8 mouse cellular contexts compared by ENCODE assay signal in genomic region chr5:124899945-124900631, GRCm38 (mm10). TPM values are rescaled to one million over a fixed set of nuclear protein-coding genes. Genes with fewer than 3 reads are reported as not detected.
DNase-seq lines count a peak whose midpoint lies in the region; ATAC-seq lines count a peak whose summit lies in the region.

No protein-coding gene starts in this region.

- 26% methylated on average over 20 of the region's 20 CpGs for WGBS in forebrain, embryonic 15.5 days
- WGBS in neural tube, embryonic 15.5 days, result 20% methylated on average over 20 of the region's 20 CpGs

- H3K9me3 ChIP-seq in forebrain, embryonic 15.5 days, result no peaks in the 10 kb centered on the region
- H3K9me3 ChIP-seq in neural tube, embryonic 15.5 days (replicated peaks), result no peaks in the 10 kb centered on the region

- peaks cover 25% of the 10 kb centered on the region for H3K4me1 ChIP-seq in forebrain, embryonic 15.5 days
- H3K4me1 ChIP-seq in neural tube, embryonic 15.5 days, result peaks cover 14% of the 10 kb centered on the region

- peak overlapping the region; percentile 11; the same call in 1 of the 2 replicates for H3K9ac ChIP-seq in forebrain, embryonic 15.5 days (replicated peaks)
- peak overlapping the region; percentile 26 for H3K9ac ChIP-seq in neural tube, embryonic 15.5 days (replicated peaks)

- H3K4me2 ChIP-seq in forebrain, embryonic 15.5 days (replicated peaks), result peak overlapping the region; percentile 34
- H3K4me2 ChIP-seq in neural tube, embryonic 15.5 days, result peak overlapping the region; percentile 56

- peak overlapping the region; percentile 47 for H3K27ac ChIP-seq in forebrain, embryonic 15.5 days (replicated peaks)
- peak overlapping the region; percentile 51 for H3K27ac ChIP-seq in neural tube, embryonic 15.5 days (replicated peaks)

- ATAC-seq in forebrain, embryonic 15.5 days (replicated peaks), result peak; percentile 68
- peak; percentile 62; the same call in 1 of the 2 replicates for ATAC-seq in neural tube, embryonic 15.5 days (ENCODE audit: low FRiP score)

- no peaks in the 10 kb centered on the region for H3K36me3 ChIP-seq in forebrain, embryonic 15.5 days
- H3K36me3 ChIP-seq in neural tube, embryonic 15.5 days, result no peaks in the 10 kb centered on the region

- DNase-seq in ES-CJ7 (ENCODE audit: low read depth, low spot score), result peak; percentile 71
- DNase-seq in c-Kit-positive CD71-positive TER-119-positive erythroid progenitor cells, embryonic 14.5 days (ENCODE audit: low spot score), result peak; percentile 66
- peak; percentile 63 for DNase-seq in heart, postnatal 25 days (ENCODE audit: low spot score)
- peak; percentile 88 for DNase-seq in layer of hippocampus, adult 11-12 months (ENCODE audit: low spot score)
- DNase-seq in lung, adult 18-20 months, result peak; percentile 87 to 92
- DNase-seq in testis, postnatal 10 days (ENCODE audit: low spot score), result peak; percentile 94

- intact Hi-C loops in heart, postnatal 25 days (cut with DNase I), result loop anchor here (2.0 kb wide), 3 partner anchors 207 to 469 kb away; no protein-coding TSS in a partner anchor

- H3K27me3 ChIP-seq in forebrain, embryonic 15.5 days, result no peaks in the 10 kb centered on the region
- H3K27me3 ChIP-seq in neural tube, embryonic 15.5 days (replicated peaks), result no peaks in the 10 kb centered on the region

- peak overlapping the region; percentile 14; the same call in 1 of the 2 replicates for H3K4me3 ChIP-seq in forebrain, embryonic 15.5 days
- 0 out of 2 replicates have a peak overlapping the region, but pooled peaks have one; percentile 8 for H3K4me3 ChIP-seq in neural tube, embryonic 15.5 days (replicated peaks)

RNA-seq across cellular contexts. Expression of gene Zfp664, which starts 37.6 kb away (rescaled TPM):
- 122 and 129 TPM in 2 replicates for polyA plus RNA-seq in forebrain, embryonic 15.5 days (2015; fragmentation: Nextera tagmentation; extraction: Ambion mirVana)
- 10 to 100 TPM; 39.2 to 46.1 TPM for total RNA-seq in heart, postnatal 25 days (2021)
- polyA plus RNA-seq in neural tube, embryonic 15.5 days (2015; fragmentation: Nextera tagmentation; extraction: Ambion mirVana), result 83.9 and 96.8 TPM in 2 replicates

RNA-seq across cellular contexts. Expression of gene Ccdc92, which starts 37.9 kb away (rescaled TPM):
- 31.3 and 33.3 TPM in 2 replicates for polyA plus RNA-seq in forebrain, embryonic 15.5 days (2015; fragmentation: Nextera tagmentation; extraction: Ambion mirVana)
- total RNA-seq in heart, postnatal 25 days (2021), result 1 to 10 TPM in 1 of 2 experiments, under 1 TPM in 1; 0.98 to 1.1 TPM
- polyA plus RNA-seq in neural tube, embryonic 15.5 days (2015; fragmentation: Nextera tagmentation; extraction: Ambion mirVana), result 50.3 and 55.9 TPM in 2 replicates

Comparison
In these comparisons a context has a peak if more than half of its experiments do, and no peak if none do; other contexts are left out.
1. Peak in every context shown above with its lines: DNase-seq, ATAC-seq, H3K4me3 ChIP-seq and H3K27ac ChIP-seq.